Mouse (Mus musculus): ENCODE measurements at regions not wholly inside any gene's neighbourhood (a gene's known extent, or its start where the extent isn't known, plus 50 kb on each side); places are given as distances from the start of the nearest gene placed in this dataset.

GRCm38 (mm10) chr4:148723208-148723607, 80.1 kb downstream of the Gm572 start:
- in situ Hi-C loops (cut with MboI, MseI): no loop called here

- in situ Hi-C loops (cut with MboI, MseI): no loop called here
Observed at GRCm38 (mm10) chr4:148723934-148724719, 80.1 kb upstream of the Casz1 start.

GRCm38 (mm10) chr4:148728800-148729199, 75.4 kb upstream of the Casz1 start:
- in situ Hi-C loops (cut with MboI, MseI): loop anchor here in 1 of 2 experiments (25.0 kb wide), 1 partner anchor 334 kb away; no protein-coding TSS in a partner anchor

- in situ Hi-C loops (cut with MboI, MseI): loop anchor here in 1 of 2 experiments (25.0 kb wide), 1 partner anchor 331 kb away; no protein-coding TSS in a partner anchor
Observed at GRCm38 (mm10) chr4:148731586-148731985, 72.6 kb upstream of the Casz1 start.

GRCm38 (mm10) chr4:148734061-148734460, 70.2 kb upstream of the Casz1 start:
- in situ Hi-C loops (cut with MboI, MseI): loop anchor here in 1 of 2 experiments (25.0 kb wide), 1 partner anchor 328 kb away; no protein-coding TSS in a partner anchor

- in situ Hi-C loops (cut with MboI, MseI): loop anchor here in 1 of 2 experiments (25.0 kb wide), 1 partner anchor 328 kb away; no protein-coding TSS in a partner anchor
Observed at GRCm38 (mm10) chr4:148734547-148734946, 69.7 kb upstream of the Casz1 start.

GRCm38 (mm10) chr4:148738601-148739530, 65.4 kb upstream of the Casz1 start:
- in situ Hi-C loops (cut with MboI, MseI): loop anchor here in 1 of 2 experiments (25.0 kb wide), 1 partner anchor 323 kb away; no protein-coding TSS in a partner anchor

- in situ Hi-C loops (cut with MboI, MseI): loop anchor here in 1 of 2 experiments (25.0 kb wide), 1 partner anchor 320 kb away; no protein-coding TSS in a partner anchor
Observed at GRCm38 (mm10) chr4:148742549-148743413, 61.4 kb upstream of the Casz1 start.

GRCm38 (mm10) chr4:148743414-148743844, 60.8 kb upstream of the Casz1 start:
- in situ Hi-C loops (cut with MboI, MseI): loop anchor here in 1 of 2 experiments (25.0 kb wide), 1 partner anchor 319 kb away; no protein-coding TSS in a partner anchor

GRCm38 (mm10) chr4:148744053-148744452, 60.2 kb upstream of the Casz1 start:
- in situ Hi-C loops (cut with MboI, MseI): loop anchor here in 1 of 2 experiments (25.0 kb wide), 1 partner anchor 318 kb away; no protein-coding TSS in a partner anchor

GRCm38 (mm10) chr4:148746460-148747314, 57.5 kb upstream of the Casz1 start:
- in situ Hi-C loops (cut with MboI, MseI): loop anchor here in 1 of 2 experiments (25.0 kb wide), 1 partner anchor 316 kb away; no protein-coding TSS in a partner anchor

GRCm38 (mm10) chr4:148747315-148747644, 56.9 kb upstream of the Casz1 start:
- in situ Hi-C loops (cut with MboI, MseI): loop anchor here in 1 of 2 experiments (25.0 kb wide), 1 partner anchor 315 kb away; no protein-coding TSS in a partner anchor

- in situ Hi-C loops (cut with MboI, MseI): no loop called here
Observed at GRCm38 (mm10) chr4:148750030-148750429, 54.2 kb upstream of the Casz1 start.

GRCm38 (mm10) chr4:148751591-148751990, 52.6 kb upstream of the Casz1 start:
- in situ Hi-C loops (cut with MboI, MseI): no loop called here

GRCm38 (mm10) chr4:148752360-148753093, 51.7 kb upstream of the Casz1 start:
- in situ Hi-C loops (cut with MboI, MseI): no loop called here

GRCm38 (mm10) chr4:148753143-148753798, 51.0 kb upstream of the Casz1 start:
- in situ Hi-C loops (cut with MboI, MseI): no loop called here

- in situ Hi-C loops (cut with MboI, MseI): no loop called here
Observed at GRCm38 (mm10) chr4:148753849-148754248, 50.4 kb upstream of the Casz1 start.

All from T-helper 17 cell (primary cell).